Mouse (Mus musculus) neural tube, embryonic 11.5 days (tissue): ENCODE measurements around the gene Aknad1. TPM values are rescaled to one million over a fixed set of nuclear protein-coding genes. Genes with fewer than 3 reads are reported as not detected.

Experiments used
- ATAC-seq: fragments of 200-750 bp; cut with Nextera tagmentation; 2 replicates; pipeline ENCODE4 v1.8.0; 2017; ENCODE audit warnings: moderate number of reproducible peaks, mild to moderate bottlenecking, moderate TSS enrichment, moderate library complexity; ENCODE audit not compliant: insufficient read depth, low FRiP score, low TSS enrichment
- DNase-seq: peaks from one replicate; pipeline ENCODE4 v3.0.0-alpha.2; 2015; ENCODE audit warnings: low spot score
- H3K27ac ChIP-seq: fragments of 300-500 bp; sonication (generic); 2 replicates; pipeline ENCODE4 v1.5.1; 2014; ENCODE audit warnings: low read depth, mild to moderate bottlenecking, low read length
- H3K27me3 ChIP-seq: fragments of 300-500 bp; sonication (generic); 2 replicates; pipeline ENCODE4 v1.6.1; 2014; ENCODE audit warnings: mild to moderate bottlenecking, low read length, mixed read lengths; ENCODE audit not compliant: control insufficient read depth, insufficient read depth
- H3K36me3 ChIP-seq: fragments of 300-500 bp; sonication (generic); 2 replicates; pipeline ENCODE4 v1.6.1; 2014; ENCODE audit warnings: mild to moderate bottlenecking, low read length, moderate library complexity, mixed read lengths; ENCODE audit not compliant: control insufficient read depth, insufficient read depth
- H3K4me1 ChIP-seq: fragments of 300-500 bp; sonication (generic); 2 replicates; pipeline ENCODE4 v1.6.1; 2014; ENCODE audit warnings: low read length, mixed read lengths; ENCODE audit not compliant: control insufficient read depth, insufficient read depth
- H3K4me2 ChIP-seq: fragments of 300-500 bp; sonication (generic); 2 replicates; pipeline ENCODE4 v1.6.1; 2014; ENCODE audit warnings: low read depth, mild to moderate bottlenecking, moderate library complexity
- H3K4me3 ChIP-seq: fragments of 300-500 bp; sonication (generic); 2 replicates; pipeline ENCODE4 v1.5.1; 2014; ENCODE audit warnings: low read depth, low read length
- H3K9ac ChIP-seq: fragments of 300-500 bp; sonication (generic); 2 replicates; pipeline ENCODE4 v1.6.1; 2014; ENCODE audit warnings: mild to moderate bottlenecking, low read length
- H3K9me3 ChIP-seq: fragments of 300-500 bp; sonication (generic); 2 replicates; pipeline ENCODE4 v1.6.1; 2016; ENCODE audit warnings: low read length; ENCODE audit not compliant: control insufficient read depth
- WGBS: fragments of 180-500 bp; shearing (Covaris S2); extraction: QIAGEN DNeasy Blood & Tissue Kit; methylation state at CpG from one replicate; pipeline ENCODE4 v1.1.7; 2014; 5-methylcytosine and 5-hydroxymethylcytosine counted together
- polyA plus RNA-seq: library from polyadenylated mRNA; unstranded; fragments of >200 nt; fragmentation: Nextera tagmentation; extraction: Ambion mirVana; gene quantifications from 2 replicates; pipeline ENCODE4 v1.2.1, GENCODE M21; 2014

The Aknad1 gene
- polyA plus RNA-seq, result 0.08 and 0.15 TPM in 2 replicates

GRCm38 (mm10) chr3:108739045-108739708 lies at the start of gene Aknad1:
TSS of gene Aknad1 (plus strand) at chr3:108739658.
- Histone ChIP-seq H3K4me2 (no peak within 1 kb of the TSS), H3K27ac (no peak within 1 kb of the TSS), H3K9ac (no peak within 1 kb of the TSS), H3K4me3 (no peak within 1 kb of the TSS), H3K9me3 (no peaks in the 10 kb centered on the region), H3K36me3 (no peaks in the 10 kb centered on the region), H3K4me1 (no peaks in the 10 kb centered on the region), H3K27me3 (no peaks in the 10 kb centered on the region)
- DNase-seq (no peak), ATAC-seq (no peak)
- WGBS, result 73% methylated on average over 8 of the region's 8 CpGs

DNA sequence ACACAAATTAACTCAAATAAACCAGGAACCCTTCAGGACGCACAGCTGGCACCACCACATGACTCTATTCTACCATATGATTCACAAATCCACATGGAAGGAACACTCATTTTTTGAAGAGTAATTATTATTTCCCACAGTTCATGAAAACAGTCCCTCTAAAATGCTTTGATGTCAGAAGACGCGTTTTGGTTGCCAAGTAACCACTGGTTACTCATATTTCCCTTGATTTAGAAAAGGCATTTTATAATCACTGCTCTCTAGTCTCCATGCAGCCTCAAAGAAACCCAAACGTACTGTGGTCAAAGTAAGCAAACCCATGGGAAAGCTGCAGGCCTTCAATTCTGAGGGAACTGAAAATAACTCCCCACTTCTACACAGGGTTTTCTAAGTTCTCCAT lies 49.5 kb upstream of the Aknad1 start:
- Histone ChIP-seq H3K4me2 (no peak overlapping the region), H3K9ac (no peak overlapping the region), H3K4me3 (no peak overlapping the region), H3K27ac (no peak overlapping the region), H3K36me3 (peaks cover 10% of the 10 kb centered on the region), H3K9me3 (no peaks in the 10 kb centered on the region), H3K4me1 (no peaks in the 10 kb centered on the region), H3K27me3 (no peaks in the 10 kb centered on the region)
- WGBS, result 91% methylated on average over 4 of the region's 4 CpGs
- DNase-seq, result no peak
- no peak for ATAC-seq

DNA sequence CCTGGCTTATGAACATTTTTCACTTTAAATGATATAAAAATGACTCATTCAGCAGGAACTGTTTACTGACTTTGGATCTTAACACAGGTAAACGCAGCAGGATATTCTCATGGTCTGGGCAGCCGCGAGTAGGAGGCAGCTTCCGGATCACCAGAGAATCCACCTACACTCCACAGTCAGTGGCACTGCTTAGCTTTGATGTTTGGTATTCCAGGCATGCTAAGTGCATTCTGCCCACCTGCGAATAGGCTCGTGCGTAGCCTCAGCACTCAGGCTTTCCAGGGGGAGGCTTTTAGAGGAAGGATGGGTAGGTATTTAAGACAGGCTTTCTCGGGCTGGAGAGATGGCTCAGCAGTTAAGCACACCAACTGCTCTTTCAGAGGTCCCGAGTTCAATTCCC lies 45.1 kb upstream of the Aknad1 start:
- Histone ChIP-seq H3K27me3 (no peaks in the 10 kb centered on the region), H3K9ac (no peak overlapping the region)
- 91% methylated on average over 9 of the region's 9 CpGs for WGBS

GRCm38 (mm10) chr3:108698662-108699061 lies 40.8 kb upstream of the Aknad1 start:
- DNase-seq (no peak), ATAC-seq (no peak)
- no peak overlapping the region for H3K4me3 ChIP-seq
- H3K9ac ChIP-seq, result no peak overlapping the region
- H3K27ac ChIP-seq, result no peak overlapping the region
- no peak overlapping the region for H3K4me2 ChIP-seq
- H3K27me3 ChIP-seq, result no peaks in the 10 kb centered on the region
- peaks cover 8% of the 10 kb centered on the region for H3K36me3 ChIP-seq
- H3K4me1 ChIP-seq, result no peaks in the 10 kb centered on the region
- 95% methylated on average over 8 of the region's 8 CpGs for WGBS
- no peaks in the 10 kb centered on the region for H3K9me3 ChIP-seq

More for the DNA sequence above, 45.1 kb upstream of the Aknad1 start:
- Histone ChIP-seq H3K4me3 (no peak overlapping the region), H3K4me1 (no peaks in the 10 kb centered on the region), H3K27ac (no peak overlapping the region), H3K36me3 (peaks cover 11% of the 10 kb centered on the region), H3K9me3 (no peaks in the 10 kb centered on the region), H3K4me2 (no peak overlapping the region)
- DNase-seq (no peak), ATAC-seq (no peak)

DNA sequence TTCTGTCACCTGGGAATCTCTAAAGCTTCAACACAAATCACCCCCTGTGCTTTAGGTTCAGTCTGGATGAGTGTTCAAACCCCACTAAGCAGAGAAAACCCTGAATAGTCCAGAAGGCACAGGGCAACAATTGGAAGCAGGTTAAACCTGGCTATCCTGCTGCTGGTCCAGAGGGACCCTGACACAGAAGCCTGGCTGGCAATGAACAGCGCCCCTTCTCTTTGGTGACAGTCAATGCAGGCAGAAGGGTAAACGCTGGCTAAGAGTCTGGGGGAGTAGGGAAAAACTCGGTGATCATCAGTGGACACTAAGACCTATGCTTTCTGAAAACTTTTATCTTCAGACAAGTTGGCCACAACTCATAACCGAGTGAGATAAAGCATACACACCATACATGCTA lies 39.7 kb upstream of the Aknad1 start:
- Histone ChIP-seq H3K36me3 (peaks cover 8% of the 10 kb centered on the region), H3K27ac (no peak overlapping the region), H3K27me3 (no peaks in the 10 kb centered on the region), H3K9me3 (no peaks in the 10 kb centered on the region), H3K4me1 (no peaks in the 10 kb centered on the region), H3K9ac (no peak overlapping the region), H3K4me3 (no peak overlapping the region), H3K4me2 (no peak overlapping the region)
- DNase-seq (no peak), ATAC-seq (no peak)
- 92% methylated on average over 4 of the region's 4 CpGs for WGBS

- WGBS, result 82% methylated on average over 1 of the region's 1 CpGs
- Histone ChIP-seq H3K4me2 (no peak overlapping the region), H3K36me3 (peaks cover 3% of the 10 kb centered on the region; the same call in 1 of the 2 replicates), H3K9ac (no peak overlapping the region), H3K27ac (no peak overlapping the region), H3K27me3 (no peaks in the 10 kb centered on the region), H3K4me3 (no peak overlapping the region), H3K9me3 (no peaks in the 10 kb centered on the region), H3K4me1 (no peaks in the 10 kb centered on the region)
- ATAC-seq (no peak), DNase-seq (no peak)
Observed at GRCm38 (mm10) chr3:108701256-108701655, 38.2 kb upstream of the Aknad1 start.

- Histone ChIP-seq H3K36me3 (peaks cover 5% of the 10 kb centered on the region; the same call in 1 of the 2 replicates), H3K9ac (no peak overlapping the region)
- no peak for DNase-seq
Observed at GRCm38 (mm10) chr3:108702789-108703188, 36.7 kb upstream of the Aknad1 start.

GRCm38 (mm10) chr3:108711296-108711695 lies 28.2 kb upstream of the Aknad1 start:
- H3K9me3 ChIP-seq, result no peaks in the 10 kb centered on the region
- no peak overlapping the region for H3K4me2 ChIP-seq
- H3K36me3 ChIP-seq, result 0 out of 2 replicates have a peak, but pooled peaks cover 2% of the 10 kb centered on the region
- ATAC-seq, result no peak
- H3K9ac ChIP-seq, result no peak overlapping the region
- WGBS, result 92% methylated on average over 5 of the region's 5 CpGs
- H3K4me1 ChIP-seq, result peaks cover 7% of the 10 kb centered on the region
- DNase-seq, result no peak
- no peaks in the 10 kb centered on the region for H3K27me3 ChIP-seq
- H3K27ac ChIP-seq, result no peak overlapping the region
- H3K4me3 ChIP-seq, result no peak overlapping the region

More at GRCm38 (mm10) chr3:108702789-108703188, 36.7 kb upstream of the Aknad1 start:
- no peaks in the 10 kb centered on the region for H3K9me3 ChIP-seq
- H3K27ac ChIP-seq, result no peak overlapping the region
- H3K4me3 ChIP-seq, result no peak overlapping the region
- WGBS, result 95% methylated on average over 8 of the region's 8 CpGs
- H3K4me1 ChIP-seq, result no peaks in the 10 kb centered on the region
- no peak for ATAC-seq
- no peak overlapping the region for H3K4me2 ChIP-seq
- no peaks in the 10 kb centered on the region for H3K27me3 ChIP-seq

DNA sequence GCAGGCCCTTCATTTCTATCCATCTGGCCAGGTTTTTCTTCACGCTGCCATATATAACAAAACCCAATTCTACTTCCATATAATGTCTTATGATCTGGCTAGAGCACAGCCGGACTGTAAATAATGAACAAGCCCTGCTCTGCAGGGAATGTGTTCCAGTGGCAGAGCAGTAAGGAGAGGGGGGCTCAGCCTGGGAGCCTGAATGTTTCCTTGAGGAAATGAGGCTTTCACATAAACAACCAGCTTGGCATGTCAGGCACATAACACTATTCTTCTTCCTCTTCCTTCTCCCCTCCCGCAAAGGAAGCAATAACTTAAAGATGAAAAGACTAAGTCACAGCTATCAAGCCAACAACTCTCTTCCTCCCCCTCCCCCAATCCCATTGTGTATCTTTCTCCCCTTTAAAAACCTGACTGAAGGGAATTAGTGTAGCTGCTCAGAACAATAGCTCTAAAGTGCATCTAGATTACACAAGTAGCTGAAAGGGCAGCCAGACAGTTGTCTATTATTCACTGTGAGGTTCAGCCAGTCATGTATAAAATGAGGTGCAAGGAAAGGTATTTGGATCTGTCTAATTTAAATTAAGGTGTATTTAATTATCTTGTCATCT lies 26.3 kb upstream of the Aknad1 start:
- no peaks in the 10 kb centered on the region for H3K36me3 ChIP-seq
- H3K9me3 ChIP-seq, result no peaks in the 10 kb centered on the region
- H3K4me2 ChIP-seq, result no peak overlapping the region
- H3K4me3 ChIP-seq, result no peak overlapping the region
- peaks cover 7% of the 10 kb centered on the region for H3K4me1 ChIP-seq
- DNase-seq, result no peak
- 40% methylated on average over 3 of the region's 3 CpGs for WGBS
- H3K9ac ChIP-seq, result no peak overlapping the region
- no peak overlapping the region for H3K27ac ChIP-seq
- H3K27me3 ChIP-seq, result no peaks in the 10 kb centered on the region
- ATAC-seq, result no peak
